Mouse (Mus musculus): ENCODE data around the gene Hepacam2.
"Not testable (repeated sequence)": the region's sequence is repeated elsewhere in the genome, so short reads cannot be mapped to it uniquely, and the experiment has no call there.

Gene Hepacam2

GRCm38 (mm10) chr6:3498162-3498848 lies at the start of gene Hepacam2, which contains the start of gene Vps50:
Gene Hepacam2 (minus strand): TSS chr6:3498298.
Gene Vps50 (plus strand): TSS chr6:3498382.
- peak; percentile 90 for DNase-seq (ENCODE audit: low spot score)

DNA sequence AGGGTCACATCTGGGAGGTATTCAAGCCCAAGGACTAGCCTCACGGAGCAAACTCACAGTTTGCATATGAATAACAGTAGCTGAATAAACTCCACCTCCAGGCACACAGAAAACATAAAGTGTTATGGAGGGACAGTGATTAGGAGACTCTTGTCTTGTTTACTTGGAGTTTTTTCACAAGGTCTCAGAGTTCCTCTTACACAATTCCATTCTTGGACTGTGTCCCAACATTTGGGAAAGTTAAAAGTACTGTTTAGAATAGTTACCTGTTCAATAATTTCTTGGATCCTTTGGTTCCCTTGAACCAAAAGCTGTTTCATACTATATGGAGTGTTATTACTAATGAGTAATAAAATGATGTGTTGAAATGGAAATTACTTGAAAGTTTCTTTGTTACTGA lies 46.9 kb upstream of the Hepacam2 start:
- no peak for DNase-seq (ENCODE audit: low spot score)

DNA sequence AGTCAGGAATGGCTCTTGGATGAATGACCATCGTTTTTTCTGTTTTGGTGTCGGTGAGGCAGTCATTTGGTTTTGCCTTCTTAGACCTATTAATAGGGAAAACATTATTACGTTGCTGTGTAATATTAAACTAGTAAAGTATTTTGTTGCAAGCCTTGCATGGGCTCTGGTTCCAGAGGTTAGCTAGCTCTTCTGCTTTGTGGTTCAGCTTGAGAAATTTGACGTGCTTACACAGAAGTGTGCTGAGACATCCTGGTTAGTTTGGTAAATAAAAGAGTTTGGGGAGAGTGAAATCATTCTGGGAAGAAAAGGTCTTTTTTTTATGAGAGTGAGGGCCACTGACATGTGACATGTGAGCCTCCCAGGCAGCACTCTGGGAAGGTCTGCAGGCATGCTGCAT lies 45.8 kb upstream of the Hepacam2 start:
- no peak for DNase-seq (ENCODE audit: low spot score)

DNA sequence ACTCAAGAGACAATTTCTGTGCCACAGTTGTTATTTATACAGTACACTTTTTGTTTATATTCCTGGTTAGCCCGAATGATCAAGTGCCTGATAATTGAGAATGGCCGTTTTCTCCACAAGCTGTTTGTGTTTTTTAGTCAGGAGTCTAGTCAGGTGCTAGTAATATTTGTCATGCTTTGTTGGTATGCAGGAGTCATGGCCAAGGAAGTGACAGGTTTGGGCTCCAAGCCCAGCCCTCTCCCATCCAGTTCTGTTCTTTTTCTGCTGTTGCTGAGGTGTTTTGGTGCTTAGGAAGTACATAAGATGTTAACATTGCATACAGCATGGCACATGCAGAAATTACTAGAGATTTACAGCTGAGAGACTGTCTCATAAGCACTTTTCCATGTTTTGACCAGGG lies 41.4 kb upstream of the Hepacam2 start:
- DNase-seq (ENCODE audit: low spot score) = no peak

DNA sequence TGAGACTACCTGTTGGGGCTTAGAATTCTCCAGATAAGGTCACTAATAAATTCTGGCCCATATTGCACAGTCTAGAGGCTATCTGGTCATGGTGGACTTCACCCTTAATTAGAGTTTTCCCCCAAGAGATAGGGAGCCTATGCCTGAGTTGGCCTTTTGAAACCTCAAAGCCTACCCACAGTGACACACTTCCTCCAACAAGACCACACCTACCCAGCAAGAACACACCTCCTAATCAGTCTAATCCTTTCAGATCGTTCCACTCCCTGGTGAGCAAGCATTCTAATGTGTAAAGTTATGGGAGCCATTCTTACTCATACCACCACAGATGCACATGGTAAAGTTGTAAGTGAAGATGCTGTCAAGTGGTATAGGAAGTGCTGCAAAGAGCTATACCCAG lies 38.0 kb upstream of the Hepacam2 start:
- DNase-seq (ENCODE audit: low spot score) = no peak

GRCm38 (mm10) chr6:3531445-3531844 lies 33.3 kb upstream of the Hepacam2 start:
- no peak for DNase-seq (ENCODE audit: low spot score)

DNA sequence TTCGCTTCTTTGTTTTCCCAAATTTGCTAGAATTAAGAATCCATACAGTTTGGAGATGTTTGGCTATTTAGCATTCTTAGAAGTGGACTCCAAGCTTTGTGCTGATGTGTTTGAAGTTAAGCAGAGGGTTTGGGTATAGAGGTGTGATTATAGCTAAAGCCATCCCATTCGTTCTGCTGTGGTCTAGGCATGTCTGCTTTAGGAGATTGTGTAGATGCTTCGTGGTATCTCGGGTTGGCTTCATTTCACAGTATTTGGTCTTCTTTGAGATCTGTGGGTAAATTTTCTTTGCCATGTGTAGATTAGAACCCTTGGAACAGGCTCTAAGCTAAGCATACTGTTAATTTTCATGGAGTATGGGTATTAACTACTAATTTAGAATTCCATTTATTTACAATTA lies 30.1 kb upstream of the Hepacam2 start:
- no peak for DNase-seq (ENCODE audit: low spot score)

GRCm38 (mm10) chr6:3512611-3513010 lies 14.5 kb upstream of the Hepacam2 start:
- DNase-seq (ENCODE audit: low spot score) = no peak

GRCm38 (mm10) chr6:3511612-3512011 lies 13.5 kb upstream of the Hepacam2 start:
- DNase-seq (ENCODE audit: low spot score) = no peak

- DNase-seq (ENCODE audit: low spot score) = no peak
These were observed 13.0 kb upstream of the Hepacam2 start for GRCm38 (mm10) chr6:3511116-3511515.

GRCm38 (mm10) chr6:3509782-3510181 lies 11.7 kb upstream of the Hepacam2 start:
- DNase-seq (ENCODE audit: low spot score) = no peak

DNA sequence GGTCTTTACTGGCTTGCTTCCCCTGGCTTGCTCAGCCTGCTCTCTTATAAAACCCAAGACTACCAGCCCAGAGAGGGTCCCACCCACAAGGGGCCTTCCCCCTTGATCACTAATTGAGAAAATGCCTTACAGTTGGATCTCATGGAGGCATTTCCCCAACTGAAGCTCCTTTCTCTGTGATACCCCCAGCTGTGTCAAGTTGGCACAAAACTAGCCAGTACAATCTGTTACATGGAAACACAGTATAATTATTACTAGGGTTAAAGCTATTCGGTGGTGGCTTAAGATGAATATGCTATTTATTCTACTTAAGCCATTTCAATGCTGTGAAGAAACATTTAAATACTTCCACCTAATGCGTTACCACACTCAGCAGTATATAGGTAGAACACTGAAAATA lies 10.1 kb upstream of the Hepacam2 start:
- DNase-seq (ENCODE audit: low spot score) = not testable (repeated sequence)

GRCm38 (mm10) chr6:3507078-3507477 lies 9.0 kb upstream of the Hepacam2 start:
- DNase-seq (ENCODE audit: low spot score) = no peak

DNA sequence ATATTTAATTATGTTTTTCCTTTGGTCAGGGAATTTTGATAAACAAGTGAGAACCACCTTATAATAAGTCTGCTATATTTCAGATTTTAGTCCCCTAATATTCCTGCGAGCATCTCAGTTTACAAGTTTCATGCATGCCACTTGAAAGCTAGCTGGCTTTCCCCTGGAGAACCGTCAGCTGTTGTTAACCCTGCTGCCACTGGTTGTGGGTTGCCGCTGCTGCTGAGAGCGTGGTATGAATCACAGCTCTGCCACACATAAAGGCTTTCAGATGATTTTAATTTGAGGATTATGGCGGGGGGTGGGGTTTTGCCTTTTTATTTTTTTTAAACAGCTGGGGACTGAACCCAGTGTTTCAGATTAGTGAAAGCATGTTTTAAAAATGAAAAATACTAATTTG lies 7.2 kb upstream of the Hepacam2 start:
- DNase-seq (ENCODE audit: low spot score) = no peak

DNA sequence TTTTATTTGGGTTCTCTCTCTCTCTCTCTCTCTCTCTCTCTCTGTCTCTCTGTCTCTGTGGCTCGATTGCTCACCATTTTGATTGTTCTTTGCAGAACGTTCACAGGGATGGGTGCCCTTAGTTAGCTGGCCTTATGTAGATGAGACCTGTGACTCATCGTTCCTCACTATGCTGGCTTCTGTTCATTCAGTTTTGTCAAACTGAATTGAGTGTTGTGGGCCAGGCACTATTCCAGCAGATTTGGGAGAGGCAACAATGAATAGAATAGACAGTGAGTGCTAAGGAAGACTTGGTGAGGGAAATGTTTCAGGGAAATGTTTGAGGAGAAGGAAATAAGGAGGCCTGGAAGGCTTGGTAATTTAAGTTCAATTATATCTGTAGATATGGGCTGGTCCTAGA lies 2.2 kb upstream of the Hepacam2 start:
- no peak for DNase-seq (ENCODE audit: low spot score)

DNA sequence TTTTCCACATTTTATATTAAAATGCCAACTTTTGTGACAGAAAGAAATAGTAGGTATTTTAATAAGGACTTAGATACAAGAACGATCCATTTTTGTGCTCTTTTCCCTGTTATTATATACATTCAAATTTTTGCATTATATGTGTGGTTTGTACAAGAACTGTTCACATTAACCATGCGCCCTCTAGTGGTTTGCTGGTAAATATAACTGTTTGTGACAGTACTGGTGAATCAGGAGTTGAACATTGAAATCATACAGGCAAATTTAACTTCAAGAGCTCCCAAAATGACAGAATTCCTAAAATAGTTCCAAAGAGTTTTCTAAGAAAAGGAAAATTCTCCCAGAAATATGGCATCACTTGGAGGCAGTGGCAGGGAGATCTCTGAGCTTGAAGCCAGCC lies 1.9 kb downstream of the Hepacam2 start:
- DNase-seq (ENCODE audit: low spot score) = peak; percentile 18

DNA sequence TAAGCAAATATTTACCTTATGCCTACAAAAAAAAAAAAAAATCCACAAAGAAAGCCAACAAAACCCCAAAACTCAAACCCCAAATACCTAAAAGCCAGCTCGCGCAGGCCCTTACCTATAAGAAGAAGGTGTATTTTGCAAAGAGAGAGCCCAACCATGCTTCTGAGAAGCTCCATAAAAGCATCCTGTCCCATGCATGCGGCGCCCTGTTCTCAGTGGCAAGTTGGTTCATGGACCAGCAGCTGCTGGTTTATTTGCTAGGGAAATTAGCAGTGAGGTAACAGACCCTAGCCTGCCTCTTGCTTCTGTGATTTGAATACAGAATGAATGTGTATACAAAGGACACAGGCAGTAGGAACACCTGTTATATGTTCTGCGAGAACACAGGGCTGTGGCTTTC lies 3.8 kb downstream of the Hepacam2 start:
- DNase-seq (ENCODE audit: low spot score) = no peak

DNA sequence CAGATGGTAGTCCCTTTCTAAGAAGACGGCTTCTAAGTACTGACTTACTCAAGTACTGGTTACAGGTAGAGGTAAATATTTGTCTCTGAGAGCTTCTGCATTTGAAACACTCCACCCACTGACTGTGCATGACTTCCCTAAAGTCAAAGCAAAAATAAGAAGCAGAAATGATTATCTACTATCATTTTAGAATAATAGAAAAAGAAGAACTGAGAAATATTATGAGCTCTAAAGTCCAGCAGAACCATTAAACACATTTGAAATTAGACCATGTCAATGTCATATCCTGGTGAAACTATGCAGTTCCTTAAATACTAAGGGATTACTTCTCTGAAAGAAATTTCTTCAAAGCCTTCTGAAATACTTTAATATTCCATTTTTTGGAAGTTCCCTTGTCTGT lies 10.7 kb downstream of the Hepacam2 start:
- DNase-seq (ENCODE audit: low spot score) = no peak

DNA sequence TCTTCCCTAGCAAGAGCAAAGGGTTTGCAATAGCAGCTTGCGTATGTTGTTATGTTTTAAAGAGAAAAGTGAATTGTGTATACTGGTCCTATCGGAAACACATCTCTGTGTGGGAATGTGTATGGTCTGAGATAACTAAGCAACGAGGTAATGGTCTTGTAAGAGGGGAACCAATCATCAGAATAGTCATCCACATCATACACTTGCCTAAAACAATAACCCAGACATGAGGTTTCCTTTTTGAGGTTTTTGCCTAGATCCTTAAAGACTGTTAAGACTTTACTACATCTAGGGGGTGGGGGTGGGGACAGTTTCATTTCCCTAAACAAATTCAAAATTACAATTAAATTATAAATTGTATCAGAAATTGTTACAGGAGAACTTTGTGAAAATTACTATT lies 13.0 kb downstream of the Hepacam2 start:
- no peak for DNase-seq (ENCODE audit: low spot score)

DNA sequence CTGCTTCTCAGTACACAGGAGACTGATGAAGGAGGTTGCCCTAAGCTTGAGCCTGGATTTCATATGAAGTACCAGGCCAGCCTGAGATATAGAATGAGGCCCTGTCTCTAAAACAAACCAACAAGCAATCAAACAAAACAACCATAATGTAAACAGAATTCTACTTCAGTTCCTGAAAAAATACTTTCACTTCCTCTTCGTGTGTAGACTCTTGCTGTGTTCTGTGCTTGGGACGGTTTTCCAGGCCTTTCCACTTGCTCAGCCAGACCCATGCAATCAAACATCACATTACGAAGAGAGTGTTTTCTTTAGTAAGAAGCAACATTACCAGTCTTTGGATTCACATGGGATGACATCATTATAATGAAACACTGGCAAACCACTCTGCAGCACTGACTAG lies 16.4 kb downstream of the Hepacam2 start:
- DNase-seq (ENCODE audit: low spot score) = no peak

DNA sequence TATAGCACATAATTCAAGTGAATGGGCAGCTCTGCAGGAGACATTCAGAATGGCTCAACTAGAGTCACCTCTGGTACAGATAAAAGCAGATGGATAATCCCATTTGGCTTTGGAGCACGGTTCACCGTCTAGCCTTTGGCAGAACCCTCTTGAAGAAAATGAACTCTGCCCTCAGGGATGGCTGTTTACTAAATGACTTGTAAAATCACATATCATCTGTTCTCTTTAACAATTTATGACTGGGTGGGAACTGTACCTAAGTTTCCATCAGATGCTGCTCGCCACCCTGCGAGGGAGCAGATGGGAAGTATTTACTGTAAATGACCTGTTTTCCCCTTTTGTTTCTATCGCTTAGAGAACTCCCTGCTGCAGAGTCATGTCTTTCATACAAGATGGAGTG lies 18.2 kb downstream of the Hepacam2 start:
- DNase-seq (ENCODE audit: low spot score) = no peak

GRCm38 (mm10) chr6:3476299-3476698 lies 21.8 kb downstream of the Hepacam2 start:
- no peak for DNase-seq (ENCODE audit: low spot score)

DNA sequence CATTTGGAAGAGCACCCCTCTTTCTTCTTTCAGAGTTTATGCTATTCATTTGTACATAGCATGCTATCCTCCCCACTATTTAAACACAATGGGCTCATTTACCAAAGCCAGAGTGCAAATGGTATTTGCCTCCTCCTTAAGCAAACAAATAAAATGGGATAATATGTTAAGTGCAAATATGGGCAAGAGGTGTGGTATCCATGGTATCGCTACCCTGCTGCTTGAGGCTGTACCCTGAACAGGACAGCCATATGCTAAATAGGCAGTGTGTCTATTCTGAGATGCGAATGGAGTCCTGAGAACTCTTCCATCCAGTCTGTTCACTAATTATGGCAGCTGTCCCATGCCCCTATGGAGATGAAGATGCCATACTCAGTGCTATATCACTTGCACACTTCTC lies 27.4 kb downstream of the Hepacam2 start:
- DNase-seq (ENCODE audit: low spot score) = no peak

GRCm38 (mm10) chr6:3468627-3469026 lies 29.5 kb downstream of the Hepacam2 start:
- DNase-seq (ENCODE audit: low spot score) = no peak

GRCm38 (mm10) chr6:3463594-3463993 lies 34.5 kb downstream of the Hepacam2 start:
- no peak for DNase-seq (ENCODE audit: low spot score)
